Mouse (Mus musculus) gastrocnemius, postnatal 4 days (tissue): ENCODE results near the gene Samd1. TPM values are rescaled to one million over a fixed set of nuclear protein-coding genes. Genes with fewer than 3 reads are reported as not detected.

ENCODE experiments used
- DNase-seq, 2 experiments: peaks; one replicate each; pipeline ENCODE4 v3.0.0; 2021 to 2022; ENCODE audit warnings: low spot score in 2 of 2, mixed read lengths in 2 of 2
- microRNA-seq: library from miRNA; unstranded; fragments of <30 nt; microRNA quantifications from one replicate; pipeline ENCODE4 v1.2.0, GENCODE M21; 2021
- total RNA-seq, 2 experiments: library from RNA; stranded (reverse); gene quantifications; 2 replicates each; pipeline ENCODE4 v1.2.3; 2021

Samd1 gene
- total RNA-seq, 2 experiments from 2014 or later = 40.7 to 44.4 TPM

DNA sequence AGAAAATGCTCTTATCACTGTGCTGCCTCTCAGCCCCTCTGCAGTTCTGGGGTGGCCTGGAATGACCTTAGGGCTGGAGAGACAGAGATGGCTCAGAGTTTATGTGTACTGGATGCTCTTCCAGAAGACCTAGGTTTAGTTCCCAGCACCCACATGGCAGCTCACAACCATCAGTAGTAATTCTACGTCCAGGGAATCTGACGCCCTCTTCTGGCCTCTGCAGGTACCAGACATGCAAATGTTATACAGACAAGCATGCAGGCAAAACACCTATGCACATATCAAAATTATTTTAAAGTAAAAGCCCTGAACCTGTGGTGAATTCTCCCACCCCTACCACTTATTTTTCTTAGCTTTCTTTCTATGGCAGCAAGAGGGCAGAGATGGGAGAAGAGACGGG, 49.0 kb downstream of the Samd1 start:
- no peak for DNase-seq

DNA sequence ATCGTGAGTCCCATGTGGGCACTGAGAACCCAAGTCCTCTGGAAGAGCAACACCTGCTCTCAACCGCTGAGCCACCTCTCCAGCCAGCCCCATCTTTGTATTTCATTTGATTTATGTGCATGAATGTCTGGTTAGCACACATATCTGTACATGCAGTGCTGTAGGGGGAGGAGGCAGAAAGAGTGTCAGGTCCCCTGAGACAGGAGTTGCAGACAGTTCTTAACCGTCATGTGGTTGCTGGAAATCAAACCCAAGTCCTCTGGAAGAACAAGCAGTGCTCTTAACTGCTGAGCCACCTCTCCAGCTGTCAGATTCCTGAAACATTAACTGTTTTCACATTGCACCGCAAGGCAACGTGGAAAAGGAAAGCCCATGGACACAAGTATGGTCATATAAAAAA, 50.7 kb downstream of the Samd1 start:
- DNase-seq = no peak

Small RNA genes lying within 50 kb of the gene (microRNA-seq; reads per million reads assigned to microRNA genes)
- gene Mir1199 = 0.63 reads per million
- gene Mir8111 = not detected

Other genes with a start within 250 kb of the Samd1 start
- gene Adgrl1, start 97.6 kb upstream of the Samd1 start, total RNA-seq = 10 to 100 TPM; 33.6 to 37.6 TPM
- under 1 TPM; 0.22 to 0.23 TPM for gene Gm10644, start 42.5 kb upstream of the Samd1 start, total RNA-seq
- gene Asf1b, start 42.2 kb upstream of the Samd1 start, total RNA-seq = 10 to 100 TPM; 14.9 to 17.2 TPM
- 100 to 1,000 TPM; 837 to 892 TPM for gene Prkaca, start 24.7 kb upstream of the Samd1 start, total RNA-seq
- under 1 TPM in 1 of 2 experiments, not detected in 1; 0.44 TPM for gene 1700067K01Rik, start 3.8 kb downstream of the Samd1 start, total RNA-seq
- gene 2210011C24Rik, start 14.5 kb downstream of the Samd1 start, total RNA-seq = 1 to 10 TPM in 1 of 2 experiments, under 1 TPM in 1; 0.65 to 1.2 TPM
- 1 to 10 TPM; 1.1 to 2.2 TPM for gene Palm3, start 23.8 kb downstream of the Samd1 start, total RNA-seq
- gene Il27ra, start 44.9 kb downstream of the Samd1 start, total RNA-seq = 1 to 10 TPM in 1 of 2 experiments, under 1 TPM in 1; 0.93 to 1.4 TPM
- not detected for gene Rln3, start 47.3 kb downstream of the Samd1 start, total RNA-seq
- 1 to 10 TPM; 2.5 to 3.2 TPM for gene Gm10643, start 67.5 kb downstream of the Samd1 start, total RNA-seq
- 10 to 100 TPM; 10.1 to 11.7 TPM for gene Rfx1, start 69.2 kb downstream of the Samd1 start, total RNA-seq
- 10 to 100 TPM; 15.6 to 17.5 TPM for gene Dcaf15, start 107.1 kb downstream of the Samd1 start, total RNA-seq
- not detected for gene Podnl1, start 128.3 kb downstream of the Samd1 start, total RNA-seq
- 10 to 100 TPM; 18.2 to 21.8 TPM for gene Cc2d1a, start 150.3 kb downstream of the Samd1 start, total RNA-seq
- gene 4930432K21Rik, start 150.4 kb downstream of the Samd1 start, total RNA-seq = 1 to 10 TPM; 1.4 to 1.9 TPM
- gene Nanos3, start 187.5 kb downstream of the Samd1 start, total RNA-seq = 1 to 10 TPM; 2.5 to 3.3 TPM
- gene Zswim4, start 239.4 kb downstream of the Samd1 start, total RNA-seq = 1 to 10 TPM; 9.5 to 9.8 TPM